Mouse (Mus musculus) fibroblast of lung, adult 2 months (primary cell): ENCODE measurements around the gene Tmc8.
"Not testable (repeated sequence)": the region's sequence is repeated elsewhere in the genome, so short reads cannot be mapped to it uniquely, and the experiment has no call there.

Source experiments
- DNase-seq: peaks from one replicate; pipeline ENCODE4 v3.0.0-alpha.2; 2011; ENCODE audit warnings: low read depth

Gene Tmc8

GRCm38 (mm10) chr11:117797511-117798159 lies 15.8 kb downstream of the Tmc8 start, which contains the start of gene 6030468B19Rik:
Gene 6030468B19Rik (plus strand): TSS chr11:117797660.
- no peak for DNase-seq

DNA sequence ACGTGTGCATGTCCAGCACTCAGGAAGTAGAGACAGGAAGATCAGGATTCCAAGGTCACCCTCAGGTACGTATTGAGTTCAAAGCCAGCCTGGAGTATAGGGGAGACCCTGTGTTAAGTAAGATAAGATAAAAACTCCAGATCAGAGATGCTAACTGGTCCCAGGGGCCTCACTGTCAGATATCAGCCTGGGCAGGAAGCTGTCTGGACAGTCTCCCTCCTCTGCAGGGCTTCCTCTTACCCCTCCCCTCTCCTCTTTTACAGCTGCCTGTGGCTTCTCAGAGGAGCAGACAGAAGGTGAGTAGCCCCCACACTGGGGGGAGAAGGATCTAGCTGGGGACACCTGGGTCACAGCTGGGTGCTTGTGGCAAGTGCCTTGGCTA lies 16.3 kb downstream of the Tmc8 start:
- no peak for DNase-seq

DNA sequence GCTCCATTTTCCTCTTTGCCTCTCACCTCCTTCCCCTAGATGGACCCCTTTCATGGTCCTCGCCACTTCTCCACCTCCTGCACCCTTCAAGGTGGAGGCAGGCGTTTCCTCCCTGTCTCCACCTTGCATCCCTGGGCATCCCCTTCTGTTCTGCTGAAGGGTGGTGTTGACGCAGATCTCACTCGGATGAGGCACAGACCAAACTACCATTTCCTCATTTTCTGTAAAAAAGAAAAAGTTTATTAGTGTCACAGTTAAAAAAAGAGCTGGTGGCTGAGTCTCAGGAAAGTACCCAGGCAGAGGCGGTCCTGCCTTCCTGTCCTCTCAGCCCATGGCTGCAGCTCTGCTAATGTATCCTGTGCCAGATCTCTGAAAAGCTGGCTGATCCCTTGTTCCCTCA lies 17.3 kb downstream of the Tmc8 start:
- DNase-seq: no peak

GRCm38 (mm10) chr11:117800038-117800437 lies 18.2 kb downstream of the Tmc8 start:
- DNase-seq: no peak

DNA sequence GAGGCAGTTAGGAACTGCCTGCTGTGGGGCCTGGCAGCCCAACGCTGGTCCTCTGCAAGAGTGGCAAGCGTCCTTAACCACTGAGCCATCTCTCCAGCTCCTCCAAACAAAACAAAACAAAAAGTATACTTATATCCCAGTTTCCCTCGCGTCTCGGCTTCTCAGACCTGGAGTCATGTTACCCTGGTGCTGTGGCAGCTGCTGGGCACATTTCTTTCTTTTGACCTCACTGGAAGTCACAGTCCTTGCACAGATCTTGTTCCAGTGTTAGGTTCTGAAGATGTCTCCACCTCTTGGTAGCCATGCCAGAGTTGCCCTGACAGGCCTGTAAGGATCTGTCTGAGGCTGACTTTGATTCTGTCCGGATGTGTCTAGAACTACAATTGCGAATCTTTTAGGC lies 19.8 kb downstream of the Tmc8 start:
- no peak for DNase-seq

DNA sequence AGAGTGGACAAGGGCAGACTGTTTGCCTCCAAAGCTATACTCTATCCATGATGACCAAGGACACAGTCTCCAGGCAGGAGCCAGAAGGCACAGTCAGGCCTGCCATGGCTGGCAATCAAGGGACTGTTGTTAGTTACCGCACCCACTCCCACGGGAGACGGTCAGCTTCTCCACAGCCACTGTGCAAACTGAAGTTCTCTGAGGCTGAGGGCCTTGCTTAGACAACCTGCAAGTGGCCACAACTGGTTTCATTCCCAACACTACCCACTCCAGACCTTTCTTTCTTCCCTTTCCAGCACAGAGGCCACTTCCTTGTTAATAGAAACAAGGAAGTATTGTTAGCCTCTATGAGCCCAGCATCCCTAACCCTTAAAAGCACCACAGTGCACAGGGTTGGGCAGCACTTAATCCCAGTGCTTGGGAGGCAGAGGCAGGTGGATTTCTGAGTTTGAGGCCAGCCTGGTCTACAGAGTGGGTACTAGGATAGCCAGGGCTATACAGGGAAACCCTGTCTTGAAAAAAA lies 21.4 kb downstream of the Tmc8 start:
- no peak for DNase-seq

DNA sequence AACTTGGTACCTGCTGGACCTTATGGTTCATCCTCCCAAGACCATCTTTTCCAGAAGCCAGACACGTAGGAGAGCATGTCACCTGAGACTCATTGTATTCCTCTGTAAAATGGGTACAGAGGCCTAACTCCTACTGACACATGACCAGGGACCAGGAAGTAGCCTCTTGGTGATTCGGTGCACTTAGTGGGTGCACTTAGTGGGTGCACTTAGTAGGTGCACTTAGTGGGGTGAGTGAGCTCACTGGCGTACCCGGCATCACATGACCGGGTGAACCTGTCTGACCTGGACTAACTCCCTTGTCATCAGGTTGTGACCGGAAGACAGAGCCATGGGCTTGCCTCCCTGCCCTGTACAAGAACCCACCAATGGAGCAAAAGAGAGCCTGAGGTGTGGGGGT lies 24.9 kb downstream of the Tmc8 start:
- DNase-seq: no peak

GRCm38 (mm10) chr11:117809407-117810311 lies 27.8 kb downstream of the Tmc8 start, which contains the start of the genes Gm20708 and Syngr2:
Gene Gm20708 (plus strand): TSS chr11:117809668.
Gene Syngr2 (plus strand): TSS chr11:117809668.
- DNase-seq: no peak

- peak; percentile 62 for DNase-seq
Measured at GRCm38 (mm10) chr11:117810401-117811046, 28.6 kb downstream of the Tmc8 start.

DNA sequence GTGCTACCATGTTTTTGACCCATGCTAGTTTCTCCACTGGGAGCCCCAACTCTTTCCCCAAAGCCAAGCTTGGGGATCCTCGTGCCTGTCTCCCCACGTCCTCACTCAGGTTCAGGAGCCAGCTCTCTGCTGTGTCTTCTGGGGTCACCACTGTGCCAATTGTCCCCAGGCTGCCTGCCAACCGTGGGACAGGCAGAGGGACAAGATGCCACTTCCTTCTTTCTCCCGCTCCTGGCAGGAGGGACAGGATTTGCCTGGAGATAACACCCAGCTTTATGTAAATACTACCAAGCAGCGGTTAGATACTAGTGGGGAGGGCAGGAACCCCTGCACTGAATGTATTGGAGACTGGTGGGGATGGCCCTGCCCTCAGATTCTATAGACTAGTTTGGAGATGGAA lies 32.0 kb downstream of the Tmc8 start:
- no peak for DNase-seq

DNA sequence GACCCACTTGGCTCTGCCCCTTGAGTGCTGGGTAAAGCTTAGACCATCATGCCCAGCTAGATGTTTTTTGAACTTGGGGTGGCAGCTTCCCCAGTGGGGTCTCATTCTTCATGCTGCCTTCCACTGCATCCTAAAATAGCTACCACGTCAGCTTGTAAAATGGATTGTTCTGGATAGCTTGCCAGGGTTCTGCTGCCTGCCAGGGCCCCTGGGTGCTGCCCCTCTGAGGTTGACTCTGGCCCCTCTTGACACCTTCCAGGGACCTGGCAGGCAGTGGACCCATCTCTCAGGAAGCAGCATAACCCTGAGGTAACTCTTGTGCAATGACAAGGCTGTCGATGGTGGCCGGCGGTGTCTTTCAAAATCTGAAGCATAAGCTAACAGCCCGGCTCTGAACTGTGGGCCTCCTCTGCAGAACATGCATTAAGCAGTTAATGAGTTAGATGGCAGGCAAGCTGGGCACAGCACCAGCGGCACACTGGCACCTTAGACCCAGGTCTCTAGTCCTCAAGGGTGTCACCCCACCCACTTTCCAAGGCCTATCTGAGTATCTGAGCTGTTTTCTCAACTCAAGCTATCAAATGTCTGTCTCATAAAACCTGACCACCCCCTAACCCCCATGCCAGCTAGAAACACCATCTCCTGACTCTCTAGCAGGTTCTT lies 33.0 kb downstream of the Tmc8 start:
- no peak for DNase-seq

DNA sequence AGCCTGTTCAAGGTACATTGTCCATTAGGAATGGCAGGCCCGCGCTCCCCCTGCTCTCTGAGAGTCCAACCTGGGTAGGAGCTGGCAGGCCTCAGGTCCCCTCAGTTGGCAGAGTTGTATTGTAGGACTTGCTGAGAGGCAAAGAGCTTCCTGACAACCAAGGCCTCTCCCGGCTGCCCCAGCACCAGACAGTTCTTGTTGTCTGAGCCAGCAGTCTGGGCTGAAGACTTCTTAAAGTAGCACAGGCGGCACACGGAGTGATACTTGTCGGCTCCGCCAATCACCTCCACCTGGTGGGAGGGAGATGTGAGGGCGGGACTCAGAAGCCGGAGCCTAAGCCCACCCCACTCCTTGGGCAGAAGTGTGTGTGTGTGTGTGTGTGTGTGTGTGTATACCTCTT lies 34.0 kb downstream of the Tmc8 start:
- not testable (repeated sequence) for DNase-seq

DNA sequence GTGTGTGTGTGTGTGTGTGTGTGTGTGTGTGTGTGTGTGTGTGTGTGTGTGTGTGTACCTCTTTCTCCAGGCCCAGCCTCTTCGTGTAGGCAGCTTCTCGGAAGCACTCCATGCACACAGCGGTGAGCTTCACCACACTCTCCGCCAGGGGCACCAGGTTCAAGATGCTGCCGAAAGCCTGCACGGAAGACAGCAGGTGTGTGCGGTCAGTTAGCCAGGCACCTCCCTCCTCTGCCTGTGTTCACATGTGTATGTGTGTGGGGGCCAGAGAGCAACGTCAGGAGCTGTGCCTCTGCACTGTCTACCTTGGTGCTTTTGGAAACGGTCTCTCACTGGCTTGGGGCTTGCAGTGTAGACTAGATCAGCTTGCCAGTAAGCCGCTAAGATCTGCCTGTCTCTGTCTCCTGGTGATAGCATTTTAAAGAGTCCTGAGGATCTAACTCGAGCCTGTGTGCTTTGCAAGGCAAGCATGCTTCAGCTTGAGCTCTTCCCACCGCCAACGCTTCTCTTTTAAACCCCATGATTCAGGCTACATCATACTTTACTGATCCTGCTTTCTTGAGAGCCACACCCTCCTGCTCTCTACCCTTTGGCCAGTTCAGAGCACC lies 34.6 kb downstream of the Tmc8 start:
- no peak for DNase-seq

GRCm38 (mm10) chr11:117819095-117819494 lies 37.2 kb downstream of the Tmc8 start:
- no peak for DNase-seq

DNA sequence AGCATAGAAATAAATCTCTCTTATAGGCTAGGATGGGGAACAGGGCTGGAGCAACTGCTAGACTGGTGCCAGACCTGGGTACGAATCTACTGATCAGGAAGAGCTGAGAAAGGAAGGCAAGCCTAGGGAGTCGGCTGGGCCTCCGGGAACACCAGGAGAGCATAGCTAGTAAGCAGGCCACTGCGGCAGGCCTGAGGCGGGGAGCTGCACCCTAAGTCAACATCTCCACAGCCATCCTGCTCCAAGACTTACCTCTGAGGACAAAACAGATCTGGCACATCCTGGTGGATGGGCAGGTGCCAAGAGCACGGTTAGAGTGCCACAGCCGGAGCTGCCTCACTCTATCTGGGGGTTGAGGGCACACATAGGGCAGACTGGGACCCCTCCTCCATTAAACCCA lies 38.3 kb downstream of the Tmc8 start:
- no peak for DNase-seq

- DNase-seq: no peak
Measured at GRCm38 (mm10) chr11:117821868-117822267, 40.0 kb downstream of the Tmc8 start.

- no peak for DNase-seq
Measured at GRCm38 (mm10) chr11:117822728-117823241, 40.9 kb downstream of the Tmc8 start.

DNA sequence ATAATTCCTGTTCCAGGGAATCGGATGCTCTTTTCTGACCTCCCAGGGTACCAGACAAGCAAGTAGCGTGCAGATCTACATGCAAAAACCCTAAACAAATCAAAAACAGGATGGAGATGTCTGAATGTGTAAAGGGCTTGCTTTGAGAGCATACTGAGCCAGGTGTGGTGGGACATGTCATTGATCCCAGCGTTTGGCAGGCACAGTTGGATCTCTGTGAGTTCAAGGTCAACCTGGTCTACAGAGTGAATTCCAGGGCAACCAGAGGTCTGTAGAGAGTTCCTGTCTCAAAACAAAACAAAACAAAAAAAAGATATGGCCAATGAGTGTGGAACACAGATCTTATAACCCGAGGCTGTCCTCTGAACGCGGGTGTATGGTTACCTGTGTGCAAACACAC lies 41.5 kb downstream of the Tmc8 start:
- no peak for DNase-seq

DNA sequence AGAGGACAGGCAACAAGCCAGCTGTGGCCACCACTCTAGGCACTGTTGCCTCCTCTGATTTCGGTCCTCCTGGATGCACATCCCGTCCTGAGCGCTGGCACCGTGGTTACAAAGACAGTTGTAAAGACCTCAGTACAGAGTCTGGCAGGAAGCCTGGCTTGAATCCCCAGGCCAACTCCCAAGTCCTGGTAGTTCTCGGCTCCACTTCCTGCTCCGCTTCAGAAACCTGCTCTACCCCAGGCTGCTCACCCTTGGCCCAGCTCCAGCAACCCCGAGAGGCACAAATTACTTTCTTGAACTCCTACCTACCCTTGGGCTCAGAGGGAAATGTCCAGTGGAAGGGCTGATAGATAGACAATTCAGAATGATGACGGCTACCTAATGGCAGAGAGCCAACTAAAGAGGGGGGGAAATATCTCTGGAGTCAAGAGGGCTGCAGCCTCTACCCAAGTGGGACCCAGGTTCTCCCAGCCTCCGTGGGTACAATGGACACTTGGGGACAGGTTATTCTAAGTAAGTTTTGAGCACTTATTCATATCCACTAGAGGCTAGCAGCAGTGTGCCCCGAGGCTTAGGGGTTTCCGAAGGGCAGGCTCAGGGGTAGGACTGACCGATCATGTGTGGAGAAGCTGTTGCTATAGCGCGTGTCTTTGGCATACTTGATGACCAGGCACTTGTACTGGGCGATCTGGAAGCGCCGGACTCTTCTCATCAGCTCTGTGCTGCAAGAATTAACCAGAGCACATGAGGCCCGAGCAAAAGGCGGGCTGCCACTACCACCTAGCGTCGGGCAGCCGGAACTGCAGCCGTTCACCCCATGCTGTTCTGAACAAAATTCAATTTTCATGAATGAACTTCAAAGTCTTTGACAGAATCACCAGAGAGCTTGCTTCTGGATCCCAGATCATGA lies 42.4 kb downstream of the Tmc8 start:
- DNase-seq: peak; percentile 54
